Mouse (Mus musculus) left cerebral cortex, postnatal 25 days (tissue): ENCODE measurements at regions not wholly inside any gene's neighbourhood (a gene's known extent, or its start where the extent isn't known, plus 50 kb on each side); places are given as distances from the start of the nearest gene placed in this dataset.

Source experiments
- DNase-seq, 2 experiments: peaks; one replicate each; pipeline ENCODE4 v3.0.0; 2022; ENCODE audit warnings: low spot score in 2 of 2, mixed read lengths in 1 of 2
- intact Hi-C: fragments of 180-260 bp; cut with DNase I; formaldehyde crosslinking; loops from one replicate; pipeline ENCODE4 v1.15.1; 2025

DNA sequence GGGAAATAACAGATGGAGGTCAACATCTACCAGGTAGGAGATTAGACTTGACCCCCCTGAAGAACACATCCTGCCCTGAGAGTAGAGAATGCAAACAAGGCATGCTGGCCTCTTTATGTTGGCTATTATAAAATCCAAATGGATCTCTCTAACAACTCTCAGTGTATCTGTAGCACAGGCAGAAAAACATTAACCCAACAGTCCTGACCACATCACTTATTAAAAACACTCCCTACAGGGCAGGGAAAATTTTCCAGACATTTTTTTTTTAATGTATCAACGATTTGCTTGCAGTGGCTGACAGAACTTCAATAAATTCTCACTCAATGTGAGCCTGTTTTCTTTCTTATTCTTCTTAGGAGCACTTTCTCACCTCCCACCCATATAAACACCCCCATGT is 511.4 kb downstream of the Cdk5rap2 start:
- DNase-seq: no peak
- intact Hi-C loops: loop anchor here (10.0 kb wide), 2 partner anchors 514 to 944 kb away; partner anchors contain the start of gene Brinp1

DNA sequence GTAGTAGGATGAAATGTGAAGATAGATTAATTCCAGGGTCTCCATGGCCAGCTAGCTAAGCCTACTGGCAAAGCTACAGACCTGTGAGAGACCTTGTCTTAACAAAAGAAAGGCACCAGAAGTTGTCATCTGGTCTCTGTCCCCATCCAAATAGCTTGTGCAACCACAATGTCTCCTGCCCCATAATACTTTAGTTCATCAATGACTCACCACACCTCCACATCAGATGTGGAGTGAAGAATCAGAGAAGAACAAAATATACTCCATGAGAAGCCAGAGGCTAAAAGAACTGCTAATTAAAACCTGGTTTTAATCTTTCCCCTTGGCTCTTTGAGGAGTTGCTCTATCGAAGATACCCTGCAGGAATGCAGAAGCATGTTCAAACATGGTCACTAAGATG is 514.1 kb downstream of the Cdk5rap2 start:
- intact Hi-C loops: loop anchor here (10.0 kb wide), 2 partner anchors 511 to 941 kb away; partner anchors contain the start of gene Brinp1
- DNase-seq: peak in 1 of 2 experiments; percentile 50

DNA sequence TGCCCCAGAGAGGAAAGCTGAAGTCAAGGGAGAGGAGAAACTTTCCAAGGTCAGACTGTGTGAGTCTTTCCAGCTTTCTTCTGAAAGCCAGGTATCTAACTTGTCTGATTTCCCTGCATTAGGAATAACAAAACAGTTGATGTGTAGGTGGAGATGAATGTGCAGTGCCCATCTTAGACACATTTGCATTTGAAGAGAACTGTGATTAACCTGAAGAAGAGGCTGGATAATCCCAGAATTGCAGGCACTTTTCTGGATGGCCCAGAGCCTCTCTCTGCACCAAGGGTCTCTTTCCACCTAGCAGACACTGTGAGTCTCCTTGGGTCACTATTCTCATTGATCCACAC is 517.4 kb downstream of the Cdk5rap2 start:
- intact Hi-C loops: loop anchor here (5.0 to 10.0 kb wide), 3 partner anchors 131 to 938 kb away; partner anchors contain the start of gene Brinp1
- DNase-seq: no peak

GRCm38 (mm10) chr4:69891898-69892828 is 518.1 kb downstream of the Cdk5rap2 start:
- intact Hi-C loops: loop anchor here (5.0 to 10.0 kb wide), 3 partner anchors 130 to 937 kb away; partner anchors contain the start of gene Brinp1

DNA sequence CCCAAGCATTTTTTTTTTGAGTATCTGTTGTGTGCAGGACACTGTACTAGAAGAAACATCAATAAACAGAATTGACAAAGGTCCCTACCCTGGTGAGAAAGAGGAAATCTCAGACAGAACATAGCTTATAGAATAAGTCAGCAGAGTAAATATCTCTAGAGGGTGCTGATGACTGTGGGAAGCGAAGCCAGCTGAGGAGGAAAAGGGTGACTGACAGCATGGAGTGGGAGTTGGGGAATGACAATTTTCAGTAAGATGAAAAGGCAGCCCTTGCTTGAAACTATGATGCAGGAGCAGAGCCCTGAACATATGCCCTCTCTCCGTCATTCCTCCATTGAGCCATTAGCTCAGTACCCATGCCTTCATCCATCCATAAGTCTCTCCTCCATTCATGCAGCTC is 519.6 kb downstream of the Cdk5rap2 start:
- intact Hi-C loops: loop anchor here (5.0 to 10.0 kb wide), 3 partner anchors 128 to 936 kb away; partner anchors contain the start of gene Brinp1
- no peak for DNase-seq

More at GRCm38 (mm10) chr4:69891898-69892828, 518.1 kb downstream of the Cdk5rap2 start:
- DNase-seq: no peak

DNA sequence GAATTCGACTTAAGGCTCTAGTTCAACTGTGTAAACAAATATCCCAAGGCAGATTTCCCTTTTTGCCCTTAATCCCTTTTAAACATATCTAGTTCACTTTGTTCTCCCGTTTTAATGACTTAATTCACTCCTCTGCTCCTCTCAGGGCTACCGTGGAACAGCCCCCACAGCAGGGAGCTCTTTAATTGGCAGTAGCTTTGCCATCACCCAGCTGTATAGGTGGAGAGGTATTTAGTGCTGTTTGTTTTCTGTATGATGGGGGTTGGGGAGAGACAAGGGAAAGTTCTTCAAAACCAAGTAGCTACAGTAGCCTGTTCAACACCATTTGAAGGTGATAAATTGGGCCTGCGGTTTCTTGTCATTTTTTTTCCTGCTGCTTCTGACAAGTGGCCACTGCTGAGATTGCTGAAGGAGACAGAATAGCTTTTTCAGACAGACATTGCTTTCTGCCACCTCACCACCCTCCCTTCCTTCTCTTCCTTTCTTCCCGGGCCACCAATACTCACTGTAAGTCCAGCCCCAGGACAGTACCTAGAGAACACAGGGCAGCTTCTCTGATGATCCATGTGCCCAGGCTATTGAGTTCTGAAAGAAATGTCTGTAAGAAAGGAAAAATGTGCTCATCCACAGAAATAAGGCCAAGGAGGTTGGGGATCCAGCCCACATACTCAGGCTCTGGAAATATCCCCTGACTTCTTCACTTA is 520.2 kb downstream of the Cdk5rap2 start:
- DNase-seq: no peak
- intact Hi-C loops: loop anchor here (5.0 to 10.0 kb wide), 3 partner anchors 128 to 935 kb away; partner anchors contain the start of gene Brinp1

DNA sequence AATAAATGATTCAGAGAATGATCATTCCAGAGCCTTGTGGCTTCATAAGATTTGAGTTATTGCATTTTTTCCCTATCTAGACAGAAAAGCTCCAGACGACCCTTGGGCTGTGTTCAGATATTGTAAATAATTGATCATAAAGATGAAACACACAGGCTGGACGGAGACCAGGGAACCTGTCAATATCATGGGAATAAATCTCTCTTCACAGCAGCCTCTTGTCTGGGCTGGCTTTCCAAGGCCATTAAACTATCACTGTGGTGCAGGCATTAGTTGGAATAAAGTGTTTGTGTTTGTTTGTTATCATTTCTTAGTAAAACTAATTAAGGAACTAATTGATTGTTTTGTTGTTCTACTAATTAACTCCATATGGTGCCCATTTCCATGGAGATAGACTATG is 533.5 kb downstream of the Cdk5rap2 start:
- intact Hi-C loops: no loop called here
- DNase-seq: no peak

DNA sequence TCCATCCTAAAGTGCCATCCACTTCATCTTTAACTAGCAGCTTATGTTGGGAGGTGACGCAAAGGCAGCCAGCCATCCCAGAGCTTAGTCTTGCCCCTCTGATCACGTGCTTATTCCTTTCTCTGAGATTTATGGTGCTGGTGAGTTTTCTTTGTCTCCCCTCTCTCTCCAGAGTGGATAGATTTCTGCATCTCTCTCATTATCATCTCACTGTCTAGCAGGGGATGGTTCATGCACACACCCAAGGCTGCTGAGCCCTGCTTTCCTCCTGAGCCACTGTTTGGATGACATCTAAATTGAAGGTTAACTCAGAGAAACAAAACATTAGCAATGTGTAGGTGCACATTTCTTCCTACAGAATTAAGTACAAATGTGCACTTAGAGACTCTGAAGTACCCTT is 539.6 kb downstream of the Cdk5rap2 start:
- intact Hi-C loops: no loop called here
- DNase-seq: no peak

DNA sequence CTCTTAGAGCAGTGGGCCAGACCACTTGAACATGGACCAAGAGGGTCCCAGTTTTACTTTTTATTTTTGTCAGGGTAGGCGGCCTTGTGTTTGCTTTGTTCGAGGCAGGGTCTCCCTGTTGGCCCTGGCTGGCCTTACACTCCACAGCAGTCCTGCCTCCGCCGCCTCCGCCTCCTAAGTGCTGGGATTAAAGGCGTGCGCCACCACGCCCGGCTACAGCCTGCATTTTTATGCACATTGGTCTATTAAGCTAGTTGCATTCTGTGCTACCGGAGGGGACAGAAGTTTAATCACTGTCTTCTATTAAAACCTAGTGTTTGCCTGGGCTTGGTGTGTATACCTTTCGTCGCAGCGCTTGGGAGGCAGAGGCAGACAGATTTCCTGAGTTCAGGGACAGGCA is 555.2 kb downstream of the Cdk5rap2 start:
- no peak for DNase-seq
- intact Hi-C loops: no loop called here

DNA sequence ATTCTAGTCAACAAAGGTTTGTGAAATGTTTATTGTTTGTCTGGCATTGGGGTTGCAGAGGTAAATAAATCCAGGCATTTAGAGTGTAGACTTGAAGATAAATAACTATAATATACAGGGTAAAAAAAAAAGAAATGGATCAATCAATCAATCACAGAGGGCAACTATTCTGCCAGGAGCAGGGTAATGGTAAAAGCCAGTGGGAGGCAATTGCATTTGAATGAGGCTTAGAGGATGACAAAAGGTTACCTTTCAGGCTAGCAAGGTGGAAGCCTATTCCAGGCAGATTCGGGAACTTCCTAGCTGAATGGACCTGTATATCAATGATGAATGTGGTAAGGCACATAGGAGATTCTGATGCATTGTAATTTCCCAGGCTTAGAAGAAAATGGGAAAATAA is 557.6 kb downstream of the Cdk5rap2 start:
- intact Hi-C loops: no loop called here
- no peak for DNase-seq

DNA sequence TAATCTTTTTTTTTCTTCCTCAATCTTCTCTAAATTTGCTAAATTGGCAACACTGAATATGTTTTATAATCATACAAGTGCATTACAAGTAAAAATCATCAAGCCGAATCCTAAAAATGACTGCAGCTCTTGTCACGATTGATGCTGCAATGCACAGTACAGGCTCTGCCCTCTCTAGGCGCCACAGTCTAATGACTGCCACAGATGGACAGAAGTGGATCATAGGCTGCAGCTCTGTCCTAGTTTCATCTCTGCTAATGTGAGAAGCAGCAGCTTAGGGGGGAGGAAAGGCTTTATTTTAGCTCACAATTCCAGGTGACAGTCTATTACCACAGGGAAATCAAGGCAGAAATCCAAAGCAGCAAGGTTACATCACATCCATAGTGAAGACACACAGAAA is 560.8 kb downstream of the Cdk5rap2 start:
- intact Hi-C loops: no loop called here
- peak; percentile 14 to 31 for DNase-seq

- no peak for DNase-seq
- intact Hi-C loops: no loop called here
These were observed 570.4 kb downstream of the Cdk5rap2 start for GRCm38 (mm10) chr4:69839868-69840267.

DNA sequence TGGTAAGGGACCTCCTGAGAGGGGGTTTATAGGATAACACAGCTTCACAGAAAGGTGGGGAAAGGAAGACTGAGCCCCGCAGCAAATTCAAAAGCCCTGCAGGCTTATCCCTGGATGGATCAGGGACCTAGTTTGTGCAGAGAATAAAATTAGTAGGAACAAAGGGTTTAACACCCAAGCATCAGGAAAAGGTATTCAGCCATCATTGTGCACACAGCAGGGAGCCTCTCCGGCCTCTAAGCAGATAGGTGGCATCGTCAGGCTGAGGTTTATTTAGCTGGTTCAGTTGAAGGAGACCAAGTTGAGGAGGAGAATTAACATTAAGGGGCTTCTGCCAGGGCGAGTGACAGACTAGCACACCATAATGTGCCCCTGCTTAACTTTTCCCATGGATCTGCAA is 571.3 kb downstream of the Cdk5rap2 start:
- DNase-seq: no peak
- intact Hi-C loops: no loop called here

GRCm38 (mm10) chr4:69824903-69825268 is 585.4 kb downstream of the Cdk5rap2 start:
- intact Hi-C loops: no loop called here
- no peak for DNase-seq

- intact Hi-C loops: no loop called here
- DNase-seq: no peak
These were observed 585.9 kb downstream of the Cdk5rap2 start for GRCm38 (mm10) chr4:69824215-69824902.

DNA sequence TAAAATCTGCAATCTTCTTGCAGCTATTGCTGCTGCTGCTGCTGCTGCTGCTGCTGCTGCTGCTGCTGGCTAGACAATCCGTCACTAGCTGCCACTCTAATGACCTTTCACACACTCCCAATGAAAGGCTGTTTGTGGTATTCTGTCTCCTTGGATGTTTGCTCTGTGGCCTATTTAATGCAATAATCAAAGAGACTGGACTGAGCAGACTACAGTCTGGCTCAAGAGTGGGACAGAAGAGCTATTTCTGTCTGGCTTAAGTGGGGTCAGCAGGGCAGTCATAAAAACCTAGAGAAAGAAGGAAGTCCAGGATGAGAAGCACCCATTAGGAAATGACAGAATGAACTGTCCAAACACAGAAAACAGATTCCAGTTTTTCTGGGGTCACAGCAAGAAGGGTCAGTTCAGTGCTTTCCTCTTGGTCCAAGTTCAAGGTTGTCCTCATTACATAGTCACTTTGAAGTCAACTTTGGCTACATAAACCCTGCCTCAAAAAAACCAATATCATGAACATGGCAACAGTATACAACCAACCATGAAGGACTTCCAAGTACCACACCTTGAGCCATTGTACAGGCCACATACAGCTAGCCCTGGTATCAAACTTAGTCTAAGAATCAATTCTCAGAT is 586.8 kb downstream of the Cdk5rap2 start:
- intact Hi-C loops: no loop called here
- no peak for DNase-seq

- intact Hi-C loops: no loop called here
These were observed 591.4 kb downstream of the Cdk5rap2 start for GRCm38 (mm10) chr4:69818885-69819284.

DNA sequence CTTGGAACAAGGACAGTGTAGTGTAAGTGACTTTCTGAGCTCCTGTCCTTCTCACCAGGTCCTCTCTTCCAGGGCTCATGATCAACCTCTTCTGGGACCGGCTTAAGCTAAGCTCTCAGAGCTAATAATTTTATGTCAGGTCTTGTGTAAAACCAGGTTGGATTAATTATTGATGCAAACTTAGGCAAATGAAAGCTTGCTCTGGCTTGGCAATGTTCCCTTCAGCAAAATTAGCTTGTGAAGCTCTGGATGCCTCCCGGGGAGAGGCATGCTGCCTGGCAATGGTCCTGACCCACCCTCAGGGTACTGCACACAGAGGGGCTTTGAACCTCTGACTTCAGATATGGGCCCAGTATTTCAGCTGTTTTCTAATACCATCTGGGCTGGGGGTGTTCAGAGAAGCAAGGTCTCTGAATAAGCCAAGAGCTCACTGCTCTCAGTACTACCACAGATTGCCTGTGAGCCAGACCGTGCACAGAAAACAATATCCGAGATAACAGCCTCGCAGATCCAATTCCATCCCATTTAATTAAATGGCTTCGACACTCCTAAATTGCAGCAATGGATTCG is 624.7 kb downstream of the Cdk5rap2 start:
- intact Hi-C loops: no loop called here
- DNase-seq: no peak

More at GRCm38 (mm10) chr4:69818885-69819284, 591.4 kb downstream of the Cdk5rap2 start:
- DNase-seq: no peak

DNA sequence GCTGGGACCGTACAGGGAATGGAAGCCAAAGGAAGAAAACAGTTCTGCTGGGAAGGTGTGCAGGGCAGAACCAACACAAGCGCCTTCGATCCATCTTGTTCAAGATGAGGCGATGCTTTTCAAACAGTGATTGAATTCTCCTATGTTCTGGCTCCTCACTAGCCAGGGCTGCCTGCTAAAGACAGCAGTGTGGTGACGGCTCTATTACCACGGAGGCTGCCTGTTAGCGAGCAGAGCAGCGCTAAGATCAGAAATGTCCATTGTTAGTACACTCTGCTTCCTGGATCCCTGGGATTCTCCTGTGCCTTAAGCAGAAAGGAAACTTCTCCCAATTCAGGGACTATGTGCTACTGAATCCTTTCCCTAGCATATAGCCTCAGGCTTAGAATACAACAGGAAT is 629.0 kb downstream of the Cdk5rap2 start:
- no peak for DNase-seq
- intact Hi-C loops: no loop called here
